Mouse (Mus musculus): ENCODE results near the gene Cyp2d10.
"Not testable (repeated sequence)": the region's sequence is repeated elsewhere in the genome, so short reads cannot be mapped to it uniquely, and the experiment has no call there.

Gene Cyp2d10

DNA sequence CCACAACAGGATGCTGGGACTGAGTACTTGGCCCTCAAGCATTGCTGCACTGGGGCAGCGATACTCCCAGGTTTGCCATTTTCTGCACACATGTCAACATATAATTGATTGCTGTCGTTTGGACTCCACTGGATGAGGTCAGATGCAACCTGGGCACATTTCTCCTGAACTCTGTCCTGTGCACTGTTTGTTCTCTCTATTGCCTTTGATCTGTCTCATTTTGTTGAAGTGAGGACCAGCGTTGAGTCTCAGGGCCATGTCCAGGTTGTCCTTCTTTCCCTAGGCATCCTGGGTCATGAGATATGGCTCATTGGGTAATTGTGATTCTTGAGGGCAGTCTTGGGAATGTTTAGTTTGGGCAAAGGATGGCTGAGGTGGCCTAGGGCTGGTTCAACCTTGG lies 11.0 kb downstream of the Cyp2d10 start:
- not testable (repeated sequence) for DNase-seq

GRCm38 (mm10) chr15:82393922-82394321 lies 13.1 kb downstream of the Cyp2d10 start, which contains the start of gene Cyp2d11:
Gene Cyp2d11, minus strand, starts transcription at chr15:82394022.
- not testable (repeated sequence) for DNase-seq

DNA sequence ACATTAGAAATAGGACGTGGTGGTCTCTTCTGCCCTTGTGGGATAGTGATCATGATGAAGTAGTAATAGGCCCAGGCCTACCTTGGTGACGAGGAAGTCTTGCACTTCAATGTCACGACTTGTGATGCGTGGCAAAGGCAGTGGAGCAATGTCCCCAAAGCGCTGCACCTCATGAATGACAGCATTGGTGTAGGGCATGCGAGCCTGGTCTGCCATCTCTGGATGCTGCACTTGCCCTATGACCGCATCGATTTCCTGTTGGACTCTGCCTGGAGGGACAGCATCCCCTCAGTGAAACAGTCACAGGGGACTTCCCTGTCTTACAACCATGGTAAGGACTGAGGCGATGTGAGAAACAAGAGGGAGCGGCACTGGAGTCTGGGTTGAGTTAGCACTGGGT lies 17.1 kb downstream of the Cyp2d10 start:
- DNase-seq: not testable (repeated sequence)

- no peak for DNase-seq
Observed at GRCm38 (mm10) chr15:82385729-82386128, 21.3 kb downstream of the Cyp2d10 start.

DNA sequence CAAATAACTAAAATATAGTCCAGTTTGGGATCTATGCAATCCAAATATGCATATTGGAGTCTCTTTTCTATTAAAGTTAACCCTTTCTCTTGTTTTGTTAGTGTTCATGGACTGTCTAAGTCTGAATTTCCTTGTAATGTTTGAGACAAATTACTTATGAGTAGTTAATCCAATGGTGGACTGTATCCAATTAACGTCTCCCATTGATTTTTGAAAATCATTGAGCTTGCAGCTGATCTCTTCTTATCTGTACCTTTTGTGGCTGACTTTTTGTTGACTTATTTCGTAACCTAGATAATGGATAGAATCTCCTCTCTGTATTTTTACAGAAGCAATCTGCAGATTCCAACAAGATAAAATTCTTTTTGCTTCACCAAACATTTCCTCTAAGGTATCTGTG lies 24.6 kb downstream of the Cyp2d10 start:
- DNase-seq: no peak

GRCm38 (mm10) chr15:82380714-82381062 lies 26.3 kb downstream of the Cyp2d10 start:
- no peak for DNase-seq

GRCm38 (mm10) chr15:82379871-82380713 lies 26.9 kb downstream of the Cyp2d10 start, which contains the start of gene Cyp2d22:
Gene Cyp2d22, minus strand, starts transcription at chr15:82380260.
- DNase-seq: peak; percentile 36 to 39

- no peak for DNase-seq
Observed at GRCm38 (mm10) chr15:82379511-82379870, 27.5 kb downstream of the Cyp2d10 start.

DNA sequence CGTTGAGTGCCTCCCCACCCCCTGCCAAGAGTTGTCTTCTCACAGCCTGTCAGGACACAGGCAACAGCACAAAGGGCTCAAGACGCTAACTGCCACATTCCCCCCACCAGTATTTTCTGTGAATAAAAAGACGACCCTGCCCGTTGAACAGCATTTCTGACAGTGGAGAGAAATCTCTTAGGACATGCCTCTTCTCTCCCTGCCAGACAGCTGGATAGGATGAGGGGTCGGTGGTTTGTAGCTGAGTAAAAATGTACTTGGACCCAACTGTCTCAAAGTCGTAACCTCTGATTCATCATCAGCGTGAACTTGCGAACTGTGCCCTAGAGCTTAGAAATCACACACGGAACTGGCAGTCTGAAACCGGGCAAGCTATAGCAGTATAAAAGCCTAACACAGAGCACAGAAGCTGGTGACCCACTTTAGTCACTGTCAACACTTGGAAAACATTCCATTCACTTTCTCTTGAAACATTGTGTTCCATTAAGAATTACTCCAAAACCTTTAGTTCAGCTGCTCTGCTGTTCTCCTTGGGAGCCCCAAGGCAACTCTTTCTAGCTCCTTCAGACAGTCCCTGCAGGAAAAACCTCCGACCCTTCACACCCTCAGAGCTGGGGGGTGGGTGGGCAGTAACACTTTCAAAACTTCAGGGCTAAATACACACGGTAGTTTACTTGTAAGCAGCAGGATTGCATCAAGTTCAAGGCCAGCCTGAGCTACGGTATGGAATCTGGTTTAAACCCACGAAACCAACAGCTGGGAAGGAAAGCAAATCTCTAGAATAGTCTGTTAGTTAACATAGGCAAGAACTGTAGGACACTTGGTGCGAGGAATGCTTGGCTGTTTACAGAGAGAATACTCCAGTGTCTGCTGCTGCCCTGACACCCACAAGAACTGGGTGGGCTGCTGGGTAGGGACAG lies 28.5 kb downstream of the Cyp2d10 start:
- no peak for DNase-seq

GRCm38 (mm10) chr15:82377701-82378100 lies 29.3 kb downstream of the Cyp2d10 start:
- no peak for DNase-seq

- no peak for DNase-seq
Observed at GRCm38 (mm10) chr15:82376393-82377138, 30.4 kb downstream of the Cyp2d10 start.

DNA sequence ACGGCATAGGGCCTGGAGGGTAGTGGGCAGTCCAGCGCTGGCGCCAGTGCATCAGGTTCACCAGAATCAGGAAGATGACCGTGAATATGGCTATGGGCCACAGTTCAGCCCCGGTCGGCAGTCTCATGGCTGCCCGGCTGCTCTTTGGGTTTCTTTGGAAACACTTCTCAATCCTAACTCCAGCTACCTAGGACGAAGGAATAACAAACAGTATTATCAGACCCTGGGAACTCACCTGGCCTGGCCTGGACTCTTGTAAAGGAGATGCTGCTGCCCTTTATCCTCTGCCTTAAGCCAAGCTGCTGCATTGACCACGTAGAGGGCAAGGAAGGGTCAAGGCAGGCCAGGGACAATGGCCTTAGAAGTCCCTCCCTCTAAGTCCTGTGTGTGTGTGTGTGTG lies 31.1 kb downstream of the Cyp2d10 start:
- no peak for DNase-seq

DNA sequence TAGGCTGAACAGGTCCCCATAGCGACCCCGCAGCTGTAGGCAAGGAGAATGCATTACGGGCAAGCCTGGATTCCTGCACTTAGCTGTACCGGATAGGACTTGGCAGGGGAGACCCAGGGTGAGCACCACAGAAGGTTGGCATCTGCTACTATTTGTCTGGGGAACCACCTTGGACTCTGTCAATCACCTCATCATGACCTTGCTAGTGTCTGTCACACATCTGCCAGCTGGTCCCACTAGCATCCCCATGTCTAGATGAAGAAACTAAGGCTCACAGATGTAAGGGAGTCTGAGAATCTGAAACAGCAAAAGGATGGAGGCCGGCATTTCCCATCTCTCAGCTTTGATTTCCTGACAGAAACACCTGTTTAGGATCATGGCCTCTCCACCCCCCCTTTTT lies 32.6 kb downstream of the Cyp2d10 start:
- no peak for DNase-seq

DNA sequence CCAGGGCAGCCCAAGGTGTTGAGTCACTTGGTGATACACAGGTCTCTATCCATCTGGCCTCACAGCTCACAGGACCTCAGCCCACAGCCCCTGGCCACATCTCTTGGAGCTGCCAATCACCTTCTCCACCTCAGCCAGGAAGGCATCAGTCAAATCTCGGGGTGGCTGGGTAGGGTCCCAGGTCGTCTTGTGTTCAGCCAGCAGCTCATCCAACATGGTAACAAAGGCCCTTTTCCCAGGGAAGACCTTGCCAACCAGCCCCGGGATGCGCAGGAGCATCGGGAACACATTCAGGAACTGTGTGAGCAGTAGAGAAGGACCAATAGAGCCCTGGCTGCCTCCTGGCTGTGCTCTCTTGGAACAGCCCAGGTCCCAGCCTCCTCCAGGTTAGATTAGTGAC lies 34.0 kb downstream of the Cyp2d10 start:
- no peak for DNase-seq

GRCm38 (mm10) chr15:82372446-82372845 lies 34.5 kb downstream of the Cyp2d10 start:
- DNase-seq: no peak

GRCm38 (mm10) chr15:82368851-82369250 lies 38.1 kb downstream of the Cyp2d10 start:
- no peak for DNase-seq

GRCm38 (mm10) chr15:82368146-82368545 lies 38.8 kb downstream of the Cyp2d10 start:
- DNase-seq: no peak

GRCm38 (mm10) chr15:82364561-82364960 lies 42.4 kb downstream of the Cyp2d10 start:
- not testable (repeated sequence) for DNase-seq

DNA sequence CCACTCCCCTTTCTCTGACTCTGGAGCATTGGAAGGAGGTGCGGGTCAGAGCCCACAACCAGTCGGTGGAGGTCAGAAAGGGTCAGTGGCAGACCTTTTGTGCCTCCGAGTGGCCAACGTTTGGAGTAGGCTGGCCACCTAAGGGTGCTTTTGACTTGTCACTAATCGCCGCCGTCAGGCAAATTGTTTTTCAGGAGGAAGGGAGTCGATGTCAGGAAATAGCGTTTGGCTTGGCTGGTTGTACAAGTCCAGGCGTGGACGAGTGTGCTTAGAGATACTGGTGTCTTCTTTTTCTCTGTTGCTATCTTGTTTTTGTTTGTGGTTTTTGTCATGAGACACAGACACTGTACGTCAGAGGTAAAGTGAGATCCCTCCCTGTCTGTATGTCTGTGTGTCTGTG lies 43.2 kb downstream of the Cyp2d10 start:
- not testable (repeated sequence) for DNase-seq

DNA sequence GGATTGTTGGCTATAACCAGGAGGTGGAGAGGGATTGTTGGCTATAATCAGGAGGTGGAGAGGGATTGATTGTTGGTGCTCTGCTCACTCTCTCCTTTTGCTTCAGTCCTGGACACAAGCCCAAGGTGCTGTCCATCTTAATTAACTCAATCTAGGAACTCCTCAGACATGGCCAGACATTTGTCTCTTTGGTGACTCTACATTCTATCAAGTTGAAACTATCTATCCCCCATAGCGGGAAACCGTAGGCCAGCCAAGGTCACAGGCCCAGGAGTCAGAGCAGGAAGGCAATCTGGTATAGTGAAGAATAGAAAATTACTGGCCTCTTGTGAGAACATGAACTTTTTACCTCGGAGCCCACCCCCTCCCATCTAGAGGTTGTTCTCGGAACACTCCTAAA lies 44.8 kb downstream of the Cyp2d10 start:
- no peak for DNase-seq

GRCm38 (mm10) chr15:82361459-82362018 lies 45.5 kb downstream of the Cyp2d10 start:
- no peak for DNase-seq

DNA sequence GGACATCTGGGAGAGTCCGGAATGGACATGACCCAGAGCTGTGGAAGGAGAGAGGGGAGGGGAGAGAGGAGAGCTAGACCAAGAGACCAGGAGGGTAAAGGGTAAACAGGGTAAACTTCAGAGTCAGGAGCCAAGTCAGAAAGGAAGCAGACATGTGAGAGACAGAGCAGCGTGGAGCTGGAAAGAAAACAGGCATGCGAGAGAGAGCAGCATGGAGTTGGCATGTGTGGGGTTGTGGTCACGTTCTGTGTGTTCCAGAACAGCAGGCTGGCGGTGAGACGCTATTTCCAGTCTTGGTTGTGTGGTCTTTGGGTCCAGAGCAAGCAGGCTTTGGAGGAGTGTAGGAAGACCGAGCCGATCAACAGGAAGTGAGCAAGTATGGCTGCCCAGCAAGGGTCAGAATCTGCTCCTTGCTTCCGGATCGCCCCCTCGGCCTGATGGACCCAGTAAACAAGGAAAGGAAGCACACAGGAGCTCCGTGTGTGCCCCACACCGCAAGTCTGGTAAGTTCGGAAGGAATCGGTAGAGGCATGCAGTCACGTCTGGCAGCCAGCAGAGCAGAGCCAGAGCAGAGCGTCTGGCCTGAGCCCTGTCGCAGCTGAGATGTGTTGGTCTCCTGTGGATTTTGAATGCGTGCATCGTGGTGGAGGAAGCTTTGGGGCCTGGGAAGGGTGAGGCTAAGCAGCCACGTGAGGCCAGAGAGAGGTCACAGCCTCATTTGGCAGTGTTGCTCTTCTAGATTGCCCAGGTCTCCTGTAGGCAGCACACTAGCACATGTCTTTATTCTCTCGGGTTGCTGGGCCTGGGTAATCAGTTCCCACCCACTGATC lies 48.3 kb downstream of the Cyp2d10 start:
- no peak for DNase-seq
